Mouse (Mus musculus) kidney, adult 18-20 months (tissue): ENCODE measurements around the gene Ubap2l.

Experiments used
- DNase-seq: peaks from one replicate; pipeline ENCODE4 v3.0.0; 2021

The Ubap2l gene

DNA sequence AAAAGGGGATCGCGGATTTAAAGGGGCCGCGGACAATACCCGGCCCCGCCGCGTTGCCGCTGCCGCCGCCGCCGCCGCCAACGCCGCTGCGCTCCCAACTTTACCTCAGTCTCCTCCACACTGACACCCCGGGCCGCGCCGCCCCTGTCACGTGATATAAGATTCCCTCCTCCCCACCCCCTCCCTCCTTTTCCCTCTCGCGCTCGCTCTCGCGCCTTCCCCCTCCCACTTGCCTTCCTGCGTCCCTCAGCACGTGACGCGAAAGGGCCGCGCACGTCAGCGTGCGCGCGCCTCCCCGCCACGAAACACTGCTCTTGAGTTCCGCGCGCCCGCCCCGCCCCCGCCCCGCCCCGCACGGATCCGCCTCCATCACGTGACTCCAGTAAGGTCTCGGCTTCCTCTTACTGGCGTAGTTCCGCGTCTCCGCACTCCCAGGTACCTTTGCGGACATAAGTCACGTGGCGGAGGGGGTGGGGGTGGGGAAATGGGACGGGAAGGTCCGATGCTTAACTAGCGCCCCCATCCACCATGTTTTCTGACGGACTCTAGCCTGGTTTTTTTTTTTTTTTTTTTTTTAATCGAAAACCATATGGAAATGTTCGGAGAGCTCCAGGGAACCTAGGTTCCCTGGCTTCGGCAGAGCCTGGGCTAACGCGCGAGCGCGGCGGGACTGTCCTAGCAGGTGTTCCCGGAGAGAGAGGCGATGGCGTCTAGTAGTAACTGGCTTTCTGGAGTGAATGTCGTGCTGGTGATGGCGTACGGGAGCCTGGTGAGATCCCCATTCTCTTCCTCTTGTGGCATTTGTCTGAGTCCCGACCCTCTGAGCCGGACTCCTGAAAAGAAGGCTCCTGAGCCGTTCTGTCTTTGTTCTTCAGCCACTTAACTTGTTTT, at the start of gene Ubap2l:
Ubap2l (minus strand) TSS at position 278 of the 891 bp plus-strand sequence.
- DNase-seq = peak; percentile 93

DNA sequence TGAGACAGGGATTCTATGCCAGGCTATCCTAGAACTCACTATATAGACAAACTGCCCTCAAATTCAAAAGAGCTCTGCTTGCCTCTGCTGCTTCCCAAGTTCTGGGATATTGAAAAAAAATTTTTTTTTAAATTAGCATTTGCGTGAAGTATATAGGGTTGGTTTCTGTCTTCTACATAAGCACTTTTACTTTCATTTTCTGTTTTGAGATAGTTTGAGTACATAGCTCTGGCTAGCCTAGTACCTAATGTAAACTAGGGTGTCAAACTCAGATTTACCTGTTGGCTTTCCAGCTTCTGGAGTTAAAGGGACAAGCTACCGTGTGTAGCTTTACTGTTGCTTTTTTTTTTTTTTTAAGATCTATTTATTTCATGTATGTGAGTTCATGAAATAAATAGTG, 49.2 kb upstream of the Ubap2l start:
- no peak for DNase-seq

DNA sequence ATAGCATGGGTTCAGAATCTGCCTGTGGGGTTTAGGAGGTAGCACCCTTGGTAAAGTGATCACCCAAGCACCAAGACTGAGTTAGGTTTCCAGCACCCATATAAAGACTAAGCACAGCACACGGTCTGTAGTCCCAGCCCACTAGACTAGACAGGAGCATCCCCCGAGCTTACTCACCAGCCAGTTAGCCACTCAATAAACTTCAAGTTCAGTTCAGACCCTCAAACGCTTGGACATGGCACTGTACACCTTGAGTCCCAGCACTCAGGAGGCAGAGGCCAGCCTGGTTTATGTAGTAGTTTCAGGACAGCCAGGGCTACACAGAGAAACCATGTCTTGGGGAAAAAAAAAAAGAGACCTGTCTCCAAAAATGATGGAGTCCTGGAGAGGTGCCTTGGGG, 48.6 kb upstream of the Ubap2l start:
- no peak for DNase-seq

DNA sequence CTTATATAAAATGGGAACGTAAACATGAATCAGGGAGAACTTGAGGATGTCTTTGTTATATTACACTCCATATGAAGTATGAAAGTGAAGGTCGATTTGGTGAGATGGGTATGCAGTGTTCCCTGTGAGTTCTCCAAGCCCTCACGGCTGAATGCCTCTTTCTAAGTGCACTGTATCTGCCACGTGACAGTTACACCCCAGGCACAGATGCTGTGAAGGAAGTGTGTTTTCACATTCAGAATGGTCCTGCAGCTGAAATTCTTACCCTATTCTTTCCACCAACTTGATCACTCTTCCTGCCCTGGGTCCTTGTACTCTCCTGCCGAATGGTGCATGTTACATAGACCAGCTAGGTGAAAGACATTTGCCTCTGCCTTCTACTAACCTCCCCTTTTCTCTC, 45.5 kb upstream of the Ubap2l start:
- no peak for DNase-seq

DNA sequence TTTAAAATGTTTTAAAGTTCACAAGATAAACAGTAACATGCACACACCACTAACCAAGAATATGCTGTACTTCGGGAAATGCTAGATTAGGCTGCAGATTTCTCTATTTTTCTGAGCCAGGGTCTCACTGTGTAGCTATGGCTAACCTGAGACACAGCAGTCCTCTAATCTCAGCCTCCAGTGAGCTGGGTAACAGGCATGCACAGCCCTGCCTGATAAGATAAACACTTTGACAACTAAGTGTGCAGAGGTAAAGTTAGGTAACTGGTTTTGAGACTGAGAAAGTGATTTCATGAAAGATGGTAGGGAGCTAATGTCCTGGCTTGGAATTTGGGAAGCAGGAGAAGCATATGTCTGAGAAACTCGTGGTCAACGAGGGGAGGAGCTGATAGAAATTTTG, 42.0 kb upstream of the Ubap2l start:
- no peak for DNase-seq

DNA sequence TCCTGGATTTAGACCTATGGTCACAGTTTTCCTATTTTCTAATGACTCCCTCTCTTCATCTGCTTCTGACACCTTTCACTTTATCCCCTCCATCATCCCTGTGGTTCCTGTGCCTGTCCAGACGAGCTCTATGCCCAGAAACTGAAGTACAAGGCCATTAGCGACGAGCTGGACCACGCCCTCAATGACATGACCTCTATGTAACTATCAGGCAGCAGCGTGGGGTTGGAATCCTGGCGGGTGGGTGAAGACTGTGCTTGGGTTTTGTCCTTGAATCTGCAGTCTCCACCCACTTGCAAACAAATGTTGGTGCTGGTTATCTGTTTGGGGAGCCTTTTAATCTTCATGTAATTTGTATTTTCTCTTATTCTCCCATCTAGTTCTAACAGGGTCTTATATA, 38.5 kb upstream of the Ubap2l start:
- no peak for DNase-seq

DNA sequence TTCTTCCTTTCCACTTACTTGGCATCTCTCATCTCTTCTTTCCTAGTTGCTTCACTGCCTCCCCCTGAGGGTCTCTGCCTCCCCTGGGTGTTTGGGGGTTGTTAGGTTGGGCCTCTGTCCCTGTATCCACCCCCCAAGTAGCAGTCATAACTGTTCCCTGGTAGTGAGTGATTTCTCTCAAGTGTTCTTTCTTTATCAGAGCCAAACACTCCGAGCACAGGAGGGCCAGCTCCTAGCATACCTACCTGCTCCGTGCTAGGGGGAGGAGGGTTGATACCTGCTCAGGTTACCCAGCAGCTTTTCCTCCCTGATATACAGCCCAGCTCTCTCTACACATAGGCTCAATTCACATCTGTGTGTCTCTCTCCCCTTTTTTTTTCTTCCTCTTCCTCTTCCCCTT, 36.2 kb upstream of the Ubap2l start:
- DNase-seq = no peak

DNA sequence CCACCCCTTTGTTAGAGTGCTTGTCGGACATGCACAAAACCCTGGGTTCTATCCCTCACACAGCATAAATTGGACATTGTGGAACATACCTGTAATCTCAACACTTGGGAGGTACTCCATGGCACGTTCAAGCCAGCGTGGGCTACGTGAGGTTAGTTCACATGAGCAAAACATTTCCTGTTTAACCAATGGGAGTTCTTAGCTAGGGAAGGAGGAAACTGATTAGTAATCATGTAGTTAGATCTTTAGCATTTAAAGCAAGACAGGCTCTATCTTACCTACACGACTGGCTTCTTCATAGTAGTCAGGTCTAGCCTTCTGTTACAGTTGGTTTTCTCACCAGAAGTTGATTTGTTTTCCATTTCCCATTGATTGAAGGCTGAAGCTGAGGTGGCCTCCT, 33.6 kb upstream of the Ubap2l start:
- DNase-seq = no peak

DNA sequence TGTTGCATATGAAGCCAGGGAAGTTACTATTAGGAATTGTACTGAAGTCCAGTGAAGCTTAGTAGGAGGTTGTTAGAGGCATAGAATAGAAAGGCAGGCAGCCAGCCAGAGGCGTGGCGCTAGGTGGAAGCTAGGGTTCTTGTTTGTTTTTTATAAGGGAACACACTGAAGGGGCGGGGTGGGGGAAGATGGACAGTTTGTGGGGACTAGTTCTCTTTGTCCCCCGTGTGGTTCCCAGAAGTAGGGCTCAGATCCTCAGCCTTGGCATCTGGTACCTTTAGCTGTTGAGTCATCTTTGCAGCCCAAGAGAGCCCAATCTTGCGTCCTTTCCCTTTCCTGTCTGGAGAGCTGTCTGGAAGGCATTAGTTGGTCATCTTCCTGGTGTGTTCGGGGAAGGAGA, 32.9 kb upstream of the Ubap2l start:
- DNase-seq = no peak

DNA sequence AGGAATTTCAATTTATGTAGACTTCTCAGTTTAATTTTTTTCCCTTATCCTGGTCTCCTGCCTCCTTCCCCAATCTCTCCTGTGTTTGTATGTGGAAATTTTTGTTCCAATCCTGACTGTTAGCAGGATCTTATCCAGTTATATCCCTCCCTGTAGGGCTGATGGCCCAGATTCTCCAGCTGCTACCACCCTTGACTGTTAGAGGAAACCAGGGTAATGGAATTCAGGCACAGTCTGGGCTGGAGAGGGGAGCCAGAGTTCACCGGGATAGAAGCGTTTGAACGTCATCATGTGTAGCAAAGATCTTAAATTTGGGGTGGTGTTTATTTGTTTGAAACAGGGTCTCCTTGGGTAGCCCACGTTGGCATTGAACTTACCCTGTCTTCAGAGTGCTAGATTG, 32.4 kb upstream of the Ubap2l start:
- no peak for DNase-seq

DNA sequence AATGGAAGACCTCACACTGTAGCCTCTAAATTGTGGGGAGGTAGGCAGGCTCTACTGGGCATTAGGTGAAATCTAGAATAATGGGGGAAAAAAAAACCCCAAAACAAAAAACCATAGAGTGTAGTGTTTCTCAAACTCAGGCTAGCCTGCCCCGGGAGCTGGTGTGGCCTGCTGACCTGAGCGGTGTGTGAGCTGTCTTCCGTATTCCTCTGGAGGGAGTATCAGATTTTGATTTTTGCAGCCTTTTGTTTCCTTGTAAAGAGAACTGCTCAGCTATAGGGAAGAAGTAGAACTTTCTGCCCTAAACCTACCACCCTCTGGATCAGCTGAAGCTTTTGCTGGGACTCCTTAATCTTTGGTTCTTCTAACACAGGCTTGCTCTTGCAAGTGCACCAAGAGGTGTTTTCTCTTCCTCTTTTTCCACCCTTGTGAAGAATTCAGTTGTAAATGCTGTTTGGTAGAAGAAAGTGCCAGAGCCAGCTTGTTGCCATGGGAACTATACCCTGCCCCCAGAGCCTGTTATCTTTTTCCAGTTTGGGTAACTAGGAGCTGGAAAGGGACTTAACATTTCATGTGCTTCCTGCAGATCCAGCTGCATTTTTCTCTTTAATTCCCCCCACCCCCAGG, 31.4 kb upstream of the Ubap2l start:
- no peak for DNase-seq

DNA sequence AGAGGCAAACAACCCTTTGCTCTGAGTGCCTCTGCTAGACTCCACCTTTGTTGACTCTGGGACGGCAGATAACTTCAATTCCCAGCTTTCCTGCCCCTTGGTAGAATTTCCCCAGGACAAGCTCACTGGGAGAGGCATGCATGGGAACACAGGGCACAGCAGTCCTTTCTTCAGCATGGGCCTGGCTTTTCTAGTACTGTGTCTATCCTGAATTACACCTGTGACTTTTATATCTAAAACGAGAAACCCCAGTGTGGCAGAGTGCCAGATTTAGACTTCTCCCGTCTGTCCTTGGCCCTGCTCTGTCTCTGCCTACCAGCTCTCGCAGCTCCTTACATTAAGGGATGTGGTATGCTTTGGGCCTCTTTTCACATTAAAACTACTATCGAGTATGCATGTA, 30.6 kb upstream of the Ubap2l start:
- no peak for DNase-seq

DNA sequence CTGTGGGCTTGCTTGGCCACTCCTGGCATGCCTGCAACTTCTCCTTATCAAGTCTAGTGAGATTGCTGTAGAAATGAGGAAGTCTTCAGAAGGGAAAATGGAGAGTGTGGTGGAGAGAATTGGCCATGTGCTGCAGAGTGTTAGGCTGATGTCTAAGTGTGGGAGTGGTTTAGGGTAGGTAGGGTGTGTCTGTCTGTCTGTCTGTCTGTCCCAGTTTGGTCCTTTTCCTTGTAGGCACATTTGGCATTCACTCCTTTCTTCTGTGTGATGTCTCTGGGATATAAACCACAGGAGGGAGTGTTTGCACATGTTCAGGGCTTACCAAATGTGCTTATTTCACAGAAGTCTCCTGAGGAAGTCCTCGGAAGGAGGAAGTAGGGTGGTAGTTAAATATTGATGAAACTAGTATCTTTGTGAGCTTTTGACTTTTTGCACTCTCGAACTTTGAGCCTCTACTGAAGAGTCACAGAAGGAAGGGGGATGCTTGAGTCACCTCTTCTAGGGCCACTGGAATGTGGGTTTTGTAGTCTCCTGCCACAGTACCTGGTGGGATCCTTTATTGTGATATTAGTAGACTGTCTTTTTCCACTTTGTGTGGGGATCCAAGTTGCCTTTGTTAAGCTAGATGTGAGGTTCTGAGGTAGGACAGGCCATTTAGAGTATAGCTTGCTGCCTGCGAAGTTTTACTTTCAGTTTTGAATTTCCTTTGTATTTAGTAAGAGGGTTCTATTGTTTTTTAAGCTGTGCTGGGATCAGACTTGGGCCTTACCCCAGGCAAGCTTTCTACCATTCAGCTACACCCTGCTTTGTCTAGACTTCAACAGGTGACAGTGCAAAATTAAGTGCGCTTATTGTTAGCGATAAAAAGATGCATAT, 29.2 kb upstream of the Ubap2l start:
- DNase-seq = peak; percentile 33

DNA sequence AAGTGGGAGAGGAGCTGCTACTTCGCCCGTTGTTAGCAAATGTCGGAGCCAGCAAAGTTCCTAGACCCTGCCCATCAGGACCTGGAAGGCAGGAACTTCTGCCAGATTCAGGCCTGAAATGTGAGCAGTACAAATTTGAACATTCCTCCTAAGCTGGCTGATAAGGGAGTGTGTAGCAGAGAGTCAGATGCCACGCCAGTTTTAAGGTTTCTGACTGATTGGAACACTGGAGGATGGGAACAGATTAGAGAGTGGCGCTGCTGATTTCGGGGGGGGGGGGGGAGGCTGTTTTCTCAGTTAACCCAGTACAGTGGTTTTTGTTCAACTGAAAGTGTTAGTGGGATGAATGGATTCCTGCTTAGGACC, 28.1 kb upstream of the Ubap2l start:
- no peak for DNase-seq

DNA sequence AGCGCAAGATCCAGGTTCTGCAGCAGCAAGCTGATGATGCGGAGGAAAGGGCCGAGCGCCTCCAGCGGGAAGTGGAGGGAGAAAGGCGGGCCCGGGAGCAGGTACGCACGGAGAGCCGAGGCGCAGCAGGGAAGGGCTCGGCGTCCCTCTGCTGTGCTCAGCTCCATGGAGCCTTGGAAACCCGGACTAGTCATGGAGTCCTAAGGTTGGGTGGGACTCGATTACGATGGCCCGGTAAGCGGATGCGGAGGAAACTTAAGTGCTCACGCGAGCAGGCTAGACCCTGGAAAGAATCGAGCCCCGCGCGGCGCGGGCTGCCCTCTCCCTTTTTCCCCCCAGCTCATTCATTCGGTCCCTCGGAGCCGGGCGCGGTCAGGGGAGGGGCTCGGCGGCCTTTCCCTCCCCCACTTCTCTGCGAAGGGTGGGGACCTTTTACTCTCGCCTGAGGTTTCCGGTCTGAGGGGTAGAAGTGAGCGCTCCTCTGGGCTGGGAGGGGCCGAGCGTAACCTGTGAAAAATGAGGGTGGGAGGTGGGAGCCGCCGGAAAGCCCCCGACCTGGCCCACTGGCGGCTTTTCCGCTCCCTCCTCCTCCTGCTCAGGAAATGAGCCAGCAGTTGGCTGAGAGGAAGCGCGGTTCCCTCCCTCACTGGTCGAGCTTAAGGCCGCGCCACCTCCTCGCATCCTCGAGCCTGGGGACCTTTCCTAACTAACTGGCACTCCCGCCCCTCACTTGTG, 27.5 kb upstream of the Ubap2l start:
- peak; percentile 65 for DNase-seq

DNA sequence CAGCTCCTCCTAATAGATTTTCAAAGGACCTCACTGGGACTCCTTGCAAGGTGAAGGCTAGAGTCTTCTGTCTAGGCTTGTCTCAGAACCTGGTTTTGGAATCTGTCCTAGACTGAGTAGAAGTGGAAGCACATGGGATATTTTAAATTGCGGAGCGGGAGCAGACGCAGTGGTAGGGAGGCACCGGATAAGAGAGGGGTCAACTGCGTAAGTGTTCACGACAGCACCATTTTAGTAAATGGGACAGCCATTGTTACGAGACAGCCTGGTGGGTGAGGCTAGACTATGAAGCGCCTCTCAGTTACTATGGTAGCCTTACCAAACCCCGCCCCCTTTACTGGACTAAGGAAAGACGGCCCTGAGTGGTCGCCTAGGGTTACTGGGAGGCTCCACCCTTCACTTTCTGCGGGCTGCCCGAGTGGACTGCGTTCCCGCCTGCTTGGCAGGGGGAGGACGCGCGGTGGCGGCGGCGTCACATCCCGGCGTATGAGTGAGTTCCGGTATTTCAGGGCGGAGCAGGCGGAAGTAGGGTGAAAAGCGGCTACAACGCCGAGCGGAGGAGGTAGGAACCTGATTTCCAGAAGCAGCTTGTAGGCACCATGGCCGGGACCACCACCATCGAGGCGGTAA, 26.8 kb upstream of the Ubap2l start:
- DNase-seq = peak; percentile 93

DNA sequence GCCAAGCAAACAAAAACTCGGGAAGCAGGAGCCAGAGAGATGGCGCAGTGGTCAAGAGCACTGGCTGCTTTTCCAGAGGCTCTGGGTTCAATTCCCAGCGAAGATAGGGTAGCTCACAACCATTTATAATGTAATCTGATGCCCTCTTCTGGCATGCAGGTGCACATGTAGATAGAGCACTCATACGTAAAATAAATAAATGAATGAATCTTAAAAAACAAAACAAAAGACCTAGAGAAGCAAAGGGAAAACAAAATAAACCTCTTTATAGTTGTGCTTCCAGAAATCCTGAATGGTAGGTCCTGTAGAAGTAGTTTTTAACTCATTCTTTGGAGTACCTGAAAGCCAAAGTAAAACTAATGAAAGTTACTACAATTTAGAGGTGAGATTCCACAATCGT, 25.8 kb upstream of the Ubap2l start:
- no peak for DNase-seq

DNA sequence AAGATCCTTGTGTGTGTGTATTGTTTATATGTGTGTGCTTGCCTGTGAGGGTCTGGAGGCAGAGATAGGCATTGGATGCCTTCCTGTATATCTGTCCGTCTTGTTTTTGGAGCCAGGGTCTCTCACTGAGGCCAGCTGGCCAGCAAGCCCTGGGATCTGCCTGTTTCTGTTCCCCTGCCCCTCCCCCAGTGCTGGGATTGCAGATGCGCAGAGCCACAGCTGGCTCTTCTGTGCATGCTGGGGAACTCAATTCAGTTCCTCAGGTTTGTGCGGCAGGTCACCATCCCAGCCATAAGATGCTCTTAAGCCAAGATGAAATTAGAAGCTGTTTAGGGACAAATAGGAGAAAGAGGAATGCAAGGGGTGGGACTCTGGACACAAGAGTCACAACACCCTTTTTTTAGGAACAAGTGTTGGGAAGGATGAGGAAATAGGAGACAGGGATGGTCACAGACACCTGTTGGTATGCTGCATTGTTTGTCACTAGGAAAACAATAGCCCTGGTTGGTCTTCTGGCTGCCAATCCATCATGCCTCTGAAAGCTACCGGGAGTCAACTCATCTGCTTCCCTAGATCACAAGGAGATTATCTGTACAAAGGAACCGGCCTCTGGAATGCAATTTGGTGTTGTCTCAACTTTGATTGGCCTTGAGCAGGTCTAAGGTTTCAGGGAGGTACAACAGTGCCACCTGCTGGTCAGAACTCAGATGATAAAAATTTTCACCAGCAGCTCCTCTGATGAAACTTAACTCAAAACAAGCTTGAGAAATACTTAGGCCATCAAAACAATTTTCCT, 24.7 kb upstream of the Ubap2l start:
- DNase-seq = peak; percentile 87

DNA sequence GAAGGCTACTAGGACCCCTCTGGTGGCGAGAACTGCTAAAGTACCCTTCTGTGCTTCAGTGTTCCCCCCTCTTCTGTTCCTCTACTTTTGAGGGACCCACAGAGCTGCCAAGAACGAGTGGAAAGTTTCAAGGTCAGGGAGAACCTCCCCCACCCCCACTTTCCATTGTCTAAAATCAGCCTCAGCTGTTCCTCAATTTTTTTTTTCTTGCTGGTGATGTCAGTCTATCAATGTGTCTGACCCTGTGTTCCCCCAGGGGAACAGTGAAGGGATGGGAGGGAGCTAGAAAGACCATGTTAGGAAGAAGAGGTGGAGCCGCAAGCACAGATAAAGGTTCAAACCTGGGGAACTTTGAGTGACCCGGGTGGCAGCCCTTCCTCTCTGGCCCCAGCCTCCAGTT, 19.9 kb upstream of the Ubap2l start, which contains the start of gene Tpm3:
Tpm3 (plus strand) TSS at position 356 of the 400 bp plus-strand sequence.
- no peak for DNase-seq

DNA sequence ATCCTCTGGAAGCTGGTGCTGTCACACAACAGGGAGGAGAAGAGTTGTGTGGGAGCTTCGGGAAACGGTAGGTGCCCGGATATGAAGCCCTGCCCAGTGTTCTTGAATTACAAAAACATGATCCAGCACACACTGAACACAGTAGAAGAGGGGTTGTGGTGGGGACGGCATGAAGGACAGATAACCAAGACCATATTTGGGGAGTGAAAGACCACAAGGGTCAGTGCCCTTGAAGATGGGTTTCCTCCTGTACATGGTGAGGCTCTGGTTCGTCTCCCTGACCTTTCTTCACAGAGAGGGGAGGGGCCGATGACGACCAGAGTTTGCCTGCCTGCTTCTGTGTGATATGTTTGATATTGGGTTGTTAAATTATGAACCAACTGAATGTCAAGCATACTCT, 17.3 kb upstream of the Ubap2l start:
- no peak for DNase-seq

DNA sequence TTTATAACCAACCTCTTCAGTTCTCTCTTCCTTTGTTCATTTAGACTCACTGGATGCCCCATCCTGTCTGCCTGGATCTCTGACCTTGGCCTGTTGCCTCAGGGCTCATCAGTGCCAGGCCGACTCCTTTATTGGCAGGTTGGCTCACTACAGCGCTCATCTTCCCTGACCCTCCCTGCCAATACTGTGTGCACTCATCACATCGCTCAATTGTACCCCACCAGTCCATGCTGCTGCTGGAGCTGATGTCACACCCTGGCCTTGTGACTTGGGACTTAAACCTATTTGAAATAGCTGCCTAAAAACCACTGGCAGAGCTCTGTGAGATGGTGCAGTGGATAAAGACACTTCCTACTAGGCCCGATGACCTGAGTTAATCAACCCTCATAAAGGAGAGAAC, 15.4 kb upstream of the Ubap2l start:
- no peak for DNase-seq

DNA sequence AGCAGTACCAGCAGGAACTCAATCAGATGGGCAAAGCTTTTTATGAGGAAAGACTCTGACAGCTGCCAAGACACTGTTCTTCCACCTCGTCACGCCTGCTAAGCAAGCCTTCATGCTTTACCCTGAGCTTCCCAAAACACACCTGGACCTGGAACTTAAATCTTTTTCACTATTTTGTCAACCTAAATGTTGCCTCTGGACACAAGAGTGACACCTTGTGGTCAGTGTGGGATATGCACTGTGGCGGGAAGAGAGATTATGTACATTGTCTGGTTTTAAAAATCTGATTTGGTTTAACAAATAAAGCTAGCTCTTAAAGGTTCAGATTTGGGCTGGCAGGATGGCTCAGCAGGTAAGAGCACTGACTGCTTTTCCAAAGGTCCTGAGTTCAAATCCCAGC, 13.1 kb upstream of the Ubap2l start:
- DNase-seq = peak; percentile 65
